ENCODE assay signal across 34 mouse cellular contexts in genomic region chrX:119886957-119887593, GRCm38 (mm10). TPM values are rescaled to one million over a fixed set of nuclear protein-coding genes. Genes with fewer than 3 reads are reported as not detected.
"Had no signal": no experiment of that assay in that cellular context is flagged by ENCODE, and none has a peak within 500 bp of the region (broad histone marks: within the 10 kb centered on the region; RNA-seq: fewer than 3 reads in every experiment).

No protein-coding gene starts in this region.

- ATAC-seq: liver, embryonic 12.5 days; liver, postnatal 0 days; lung, postnatal 0 days; midbrain, embryonic 13.5 days; midbrain, embryonic 15.5 days; midbrain, embryonic 16.5 days had no signal

- H3K27me3 ChIP-seq: limb, embryonic 12.5 days; limb, embryonic 13.5 days; limb, embryonic 15.5 days; liver, embryonic 12.5 days; liver, embryonic 13.5 days; liver, embryonic 15.5 days; lung, embryonic 15.5 days; megakaryocyte, embryonic 14.5 days; midbrain, embryonic 12.5 days; midbrain, embryonic 13.5 days; midbrain, embryonic 15.5 days; neural tube, embryonic 12.5 days had no signal

- H3K4me1 ChIP-seq: limb, embryonic 10.5 days; limb, embryonic 12.5 days; limb, embryonic 13.5 days; limb, embryonic 15.5 days; liver, embryonic 12.5 days; liver, embryonic 13.5 days; liver, embryonic 15.5 days; lung, embryonic 15.5 days; megakaryocyte, embryonic 14.5 days; midbrain, embryonic 10.5 days; midbrain, embryonic 12.5 days; midbrain, embryonic 13.5 days; midbrain, embryonic 15.5 days; neural tube, embryonic 12.5 days had no signal

- H3K36me3 ChIP-seq: limb, embryonic 10.5 days; limb, embryonic 12.5 days; limb, embryonic 13.5 days; limb, embryonic 15.5 days; liver, embryonic 12.5 days; liver, embryonic 13.5 days; liver, embryonic 15.5 days; lung, embryonic 15.5 days; midbrain, embryonic 10.5 days; midbrain, embryonic 12.5 days; midbrain, embryonic 13.5 days; midbrain, embryonic 15.5 days; neural tube, embryonic 12.5 days had no signal

- H3K27ac ChIP-seq: limb, embryonic 10.5 days; limb, embryonic 12.5 days; limb, embryonic 13.5 days; limb, embryonic 15.5 days; liver, embryonic 12.5 days; liver, embryonic 13.5 days; liver, embryonic 14.5 days; liver, embryonic 15.5 days; lung, embryonic 15.5 days; macrophage; midbrain, embryonic 10.5 days; midbrain, embryonic 12.5 days; midbrain, embryonic 13.5 days; midbrain, embryonic 15.5 days; neural tube, embryonic 12.5 days had no signal

- H3K9ac ChIP-seq: limb, embryonic 12.5 days; limb, embryonic 13.5 days; limb, embryonic 15.5 days; liver, embryonic 12.5 days; liver, embryonic 13.5 days; liver, embryonic 14.5 days; liver, embryonic 15.5 days; liver, postnatal 0 days; lung, embryonic 14.5 days; lung, embryonic 15.5 days; midbrain, embryonic 12.5 days; midbrain, embryonic 13.5 days; midbrain, embryonic 15.5 days; neural tube, embryonic 12.5 days had no signal

- DNase-seq: left cerebral cortex, postnatal 4 days; liver; liver, embryonic 13.5 days; liver, postnatal 0 days; lung, adult 18-20 months; lung, adult 2 months; lung, embryonic 14.5 days; lung, postnatal 10 days; lung, postnatal 14 days; lung, postnatal 36 days; lung, postnatal 4 days; midbrain, embryonic 14.5 days had no signal

- H3K4me3 ChIP-seq: limb, embryonic 10.5 days; limb, embryonic 12.5 days; limb, embryonic 13.5 days; limb, embryonic 15.5 days; liver, embryonic 12.5 days; liver, embryonic 13.5 days; liver, embryonic 15.5 days; lung, embryonic 15.5 days; megakaryocyte, embryonic 14.5 days; midbrain, embryonic 10.5 days; midbrain, embryonic 12.5 days; midbrain, embryonic 13.5 days; midbrain, embryonic 15.5 days; myocyte; neural tube, embryonic 12.5 days had no signal

- H3K4me2 ChIP-seq: limb, embryonic 12.5 days; limb, embryonic 13.5 days; limb, embryonic 15.5 days; liver, embryonic 11.5 days; liver, embryonic 12.5 days; liver, embryonic 13.5 days; liver, embryonic 15.5 days; lung, embryonic 14.5 days; lung, embryonic 15.5 days; midbrain, embryonic 11.5 days; midbrain, embryonic 12.5 days; midbrain, embryonic 13.5 days; midbrain, embryonic 15.5 days; neural tube, embryonic 12.5 days had no signal

- H3K9me3 ChIP-seq: limb, embryonic 10.5 days; limb, embryonic 12.5 days; limb, embryonic 13.5 days; limb, embryonic 15.5 days; liver, embryonic 12.5 days; liver, embryonic 13.5 days; liver, embryonic 15.5 days; lung, embryonic 15.5 days; megakaryocyte, embryonic 14.5 days; midbrain, embryonic 10.5 days; midbrain, embryonic 12.5 days; midbrain, embryonic 13.5 days; midbrain, embryonic 15.5 days; neural tube, embryonic 12.5 days had no signal

RNA-seq across cellular contexts. Expression of gene Pabpc5, which starts 39.9 kb away (rescaled TPM):
- polyA plus RNA-seq: liver, adult 2 months; liver, embryonic 11.5 days; liver, embryonic 12.5 days; liver, embryonic 13.5 days; liver, embryonic 14.5 days; liver, embryonic 15.5 days; liver, embryonic 16.5 days; liver, postnatal 0 days; lung, adult 2 months; lung, postnatal 0 days; macrophage; myocyte had no signal
